Mouse (Mus musculus) lung, postnatal 0 days (tissue): ENCODE measurements at regions not wholly inside any gene's neighbourhood (a gene's known extent, or its start where the extent isn't known, plus 50 kb on each side); places are given as distances from the start of the nearest gene placed in this dataset.

Source experiments
- ATAC-seq: fragments of 200-750 bp; cut with Nextera tagmentation; 2 replicates; pipeline ENCODE4 v1.8.0; 2017; ENCODE audit warnings: moderate library complexity
- DNase-seq: peaks from one replicate; pipeline ENCODE4 v3.0.0-alpha.2; 2016; ENCODE audit warnings: low spot score
- H3K27ac ChIP-seq: fragments of 300-500 bp; sonication (generic); 2 replicates; pipeline ENCODE4 v1.5.1; 2014; ENCODE audit warnings: antibody characterized with exemption, mild to moderate bottlenecking, low read length, mixed read lengths
- H3K27me3 ChIP-seq: fragments of 300-500 bp; sonication (generic); replicated peaks from 2 replicates; pipeline ENCODE4 v1.6.1; 2014; ENCODE audit warnings: low read length, mixed read lengths; ENCODE audit not compliant: insufficient read depth
- H3K36me3 ChIP-seq: fragments of 300-500 bp; sonication (generic); 2 replicates; pipeline ENCODE4 v1.6.1; 2014; ENCODE audit warnings: low read length, mixed read lengths; ENCODE audit not compliant: insufficient read depth
- H3K4me1 ChIP-seq: fragments of 300-500 bp; sonication (generic); 2 replicates; pipeline ENCODE4 v1.6.1; 2014; ENCODE audit warnings: antibody characterized with exemption, low read depth, low read length, mixed read lengths; ENCODE audit not compliant: insufficient read depth
- H3K4me2 ChIP-seq: fragments of 300-500 bp; sonication (generic); replicated peaks from 2 replicates; pipeline ENCODE4 v1.6.1; 2014; ENCODE audit warnings: low read depth, mild to moderate bottlenecking, low read length, moderate library complexity, mixed read lengths
- H3K4me3 ChIP-seq: fragments of 300-500 bp; sonication (generic); 2 replicates; pipeline ENCODE4 v1.5.1; 2014; ENCODE audit warnings: low read depth, low read length
- H3K9ac ChIP-seq: fragments of 300-500 bp; sonication (generic); replicated peaks from 2 replicates; pipeline ENCODE4 v1.6.1; 2014; ENCODE audit warnings: low read depth, mild to moderate bottlenecking
- H3K9me3 ChIP-seq: fragments of 300-500 bp; sonication (generic); 2 replicates; pipeline ENCODE4 v1.6.1; 2016; ENCODE audit warnings: low read length, mixed read lengths
- CTCF ChIP-seq: IDR thresholded peaks from 2 replicates; pipeline ENCODE4 v1.5.1; 2016; ENCODE audit warnings: antibody characterized with exemption, mild to moderate bottlenecking
- EP300 ChIP-seq: IDR thresholded peaks from 2 replicates; pipeline ENCODE4 v1.6.1; 2016; ENCODE audit warnings: antibody characterized with exemption, mild to moderate bottlenecking, control low read depth
- WGBS: fragments of 180-500 bp; shearing (Covaris S2); extraction: QIAGEN DNeasy Blood & Tissue Kit; methylation state at CpG from one replicate; pipeline ENCODE4 v1.1.7; 2014; 5-methylcytosine and 5-hydroxymethylcytosine counted together

DNA sequence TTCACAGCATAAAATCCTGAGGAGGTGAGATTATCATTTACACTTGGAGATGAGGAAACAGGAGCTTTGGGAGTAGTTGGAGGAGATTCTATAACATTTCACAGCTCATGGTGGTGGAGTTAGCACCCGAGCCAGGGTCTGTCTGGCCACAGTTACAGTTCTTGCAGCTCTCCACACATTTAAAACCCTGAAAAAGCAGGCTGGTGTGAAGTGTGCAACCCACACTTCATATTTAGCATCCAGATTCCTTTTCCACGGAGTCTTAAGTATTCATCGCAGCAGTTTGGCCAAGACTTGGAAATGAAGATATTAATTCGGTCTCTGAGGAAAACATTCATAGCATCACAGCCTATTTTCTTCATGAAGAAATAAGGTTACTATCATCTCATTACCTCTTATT is 79.7 kb upstream of the 4933412E24Rik start:
- no peak overlapping the region for H3K4me2 ChIP-seq
- no peak overlapping the region for H3K4me3 ChIP-seq
- H3K9ac ChIP-seq, result no peak overlapping the region
- no peak for DNase-seq
- no peaks in the 10 kb centered on the region for H3K4me1 ChIP-seq
- no peak overlapping the region for H3K27ac ChIP-seq
- TF ChIP-seq CTCF, result no peak
- no peak for TF ChIP-seq EP300
- H3K9me3 ChIP-seq, result no peaks in the 10 kb centered on the region
- no peak for ATAC-seq
- no peaks in the 10 kb centered on the region for H3K27me3 ChIP-seq
- no peaks in the 10 kb centered on the region for H3K36me3 ChIP-seq
- WGBS, result 81% methylated on average over 4 of the region's 4 CpGs

DNA sequence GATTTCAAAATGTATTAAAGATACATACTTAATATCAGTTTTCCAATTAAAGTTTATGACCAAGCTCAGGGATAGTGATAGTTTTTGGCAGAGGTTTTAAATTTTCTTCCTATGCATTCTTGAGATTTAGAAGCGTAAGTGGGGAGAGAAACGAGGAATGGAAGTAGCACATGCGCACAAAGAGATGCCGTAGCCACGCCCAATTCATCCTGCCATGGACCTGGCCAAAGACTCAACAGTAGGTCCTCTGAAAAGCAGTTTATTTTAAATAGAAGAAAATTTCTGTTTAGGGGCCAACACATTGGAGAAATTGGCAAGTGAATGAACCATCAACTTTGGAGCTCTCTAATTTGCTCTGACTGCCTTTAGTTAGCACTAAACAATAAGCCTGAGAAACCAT is 73.5 kb upstream of the 4933412E24Rik start:
- DNase-seq, result no peak
- no peaks in the 10 kb centered on the region for H3K9me3 ChIP-seq
- no peaks in the 10 kb centered on the region for H3K27me3 ChIP-seq
- no peak for TF ChIP-seq EP300
- no peak for TF ChIP-seq CTCF
- no peak overlapping the region for H3K9ac ChIP-seq
- no peak overlapping the region for H3K4me3 ChIP-seq
- ATAC-seq, result no peak
- no peaks in the 10 kb centered on the region for H3K36me3 ChIP-seq
- no peak overlapping the region for H3K4me2 ChIP-seq
- no peaks in the 10 kb centered on the region for H3K4me1 ChIP-seq
- WGBS, result 89% methylated on average over 5 of the region's 5 CpGs
- H3K27ac ChIP-seq, result no peak overlapping the region

DNA sequence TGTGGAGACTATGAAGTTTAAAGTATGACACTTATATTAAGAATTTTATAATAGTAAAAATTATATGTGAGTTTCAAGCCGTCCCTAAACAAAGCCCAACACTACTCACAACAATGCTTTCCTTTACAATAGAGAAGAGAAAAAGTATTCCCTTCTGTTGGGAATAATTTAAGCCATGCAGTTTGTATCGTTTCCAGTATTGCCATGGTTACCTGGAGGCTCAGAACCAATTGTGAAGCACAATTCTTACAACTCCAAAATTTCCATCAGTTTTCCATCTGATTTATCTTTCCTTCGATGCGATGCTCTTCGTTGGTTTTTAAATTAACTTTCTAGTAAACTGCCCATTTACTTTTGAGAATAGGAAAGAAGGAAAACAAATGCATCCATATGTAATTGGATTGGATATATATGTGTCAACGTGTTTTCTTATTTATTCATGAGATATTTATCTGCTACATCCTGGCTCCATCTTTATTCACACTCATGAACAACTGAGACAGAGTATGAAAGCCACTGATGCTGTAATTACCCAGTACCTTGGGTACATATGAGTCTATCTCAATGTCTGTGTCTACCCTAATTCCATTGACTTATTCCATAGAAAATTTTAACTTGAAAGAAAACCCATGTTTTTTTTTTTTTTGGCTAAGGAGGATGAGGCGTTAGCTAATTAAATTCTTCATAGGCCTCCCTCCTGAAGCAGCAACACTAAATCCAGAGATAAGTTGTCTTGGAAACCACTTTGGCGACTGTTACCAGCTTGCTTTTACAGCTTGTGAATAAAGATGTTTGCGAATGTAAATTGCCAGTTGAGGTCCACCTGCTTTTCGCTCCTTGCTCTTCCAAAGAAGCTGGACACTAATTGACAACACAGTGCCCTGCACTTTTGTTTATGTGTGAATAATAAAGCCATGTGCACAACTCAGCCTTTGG is 72.8 kb upstream of the 4933412E24Rik start:
- Histone ChIP-seq H3K27me3 (no peaks in the 10 kb centered on the region), H3K36me3 (no peaks in the 10 kb centered on the region), H3K27ac (no peak overlapping the region), H3K4me1 (no peaks in the 10 kb centered on the region), H3K4me3 (no peak overlapping the region), H3K9me3 (no peaks in the 10 kb centered on the region), H3K4me2 (no peak overlapping the region), H3K9ac (no peak overlapping the region)
- DNase-seq (no peak), ATAC-seq (no peak)
- TF ChIP-seq CTCF (no peak), EP300 (no peak)
- WGBS, result 81% methylated on average over 10 of the region's 10 CpGs
